Mouse (Mus musculus): ENCODE results near the gene Birc2. TPM values are rescaled to one million over a fixed set of nuclear protein-coding genes. Genes with fewer than 3 reads are reported as not detected.

The Birc2 gene
- total RNA-seq, 2 experiments from 2014 or later, result 24.8 to 29.1 TPM

Small RNA genes lying within 50 kb of the gene (microRNA-seq; reads per million reads assigned to microRNA genes)
- gene Mir5618 (ENCODE audit: borderline number of aligned reads in 2 of 2), result 1.4 to 3.4 reads per million in 2 experiments

Other genes with a start within 250 kb of the Birc2 start
- gene Mmp20, start 208.8 kb downstream of the Birc2 start, total RNA-seq (2021), result not detected
- not detected for gene Mmp7, start 145.0 kb downstream of the Birc2 start, total RNA-seq (2021)
- 10 to 100 TPM; 37.2 to 40.4 TPM for gene Tmem123, start 73.0 kb downstream of the Birc2 start, total RNA-seq (2021)
- gene Birc3, start 36.1 kb upstream of the Birc2 start, total RNA-seq (2021), result 1 to 10 TPM; 6.8 to 9.4 TPM
- gene Yap1, start 167.5 kb upstream of the Birc2 start, total RNA-seq (2021), result 10 to 100 TPM; 63.1 to 64.9 TPM
- 1 to 10 TPM in 1 of 2 experiments, under 1 TPM in 1; 0.80 to 1.3 TPM for gene Cfap300, start 205.8 kb upstream of the Birc2 start, total RNA-seq (2021)

Measured in heart, postnatal 36 days (tissue).